Mouse (Mus musculus) CH12.LX (cell line): ENCODE results near the gene Errfi1.

Experiments
- CHD2 ChIP-seq: IDR thresholded peaks from 2 replicates; pipeline ENCODE4 v1.6.1; 2011; ENCODE audit warnings: low read length, improper control_type of control experiment
- CTCF ChIP-seq, 2 experiments: IDR thresholded peaks in 1 of 2; conservative IDR thresholded peaks in 1 of 2; 2 replicates each; pipeline ENCODE4 v1.5.1; 2011 to 2012; ENCODE audit warnings: low read depth in 2 of 2, low read length in 2 of 2, improper control_type of control experiment in 1 of 2, inconsistent platforms in 1 of 2, mild to moderate bottlenecking in 1 of 2, moderate library complexity in 1 of 2
- EP300 ChIP-seq: IDR thresholded peaks from 2 replicates; pipeline ENCODE4 v1.6.1; 2011; ENCODE audit warnings: low read length, improper control_type of control experiment
- HCFC1 ChIP-seq: IDR thresholded peaks from 2 replicates; pipeline ENCODE4 v1.6.1; 2012; ENCODE audit warnings: low read depth, mild to moderate bottlenecking, inconsistent platforms, low read length, improper control_type of control experiment
- POLR2A ChIP-seq: IDR thresholded peaks from 2 replicates; pipeline ENCODE4 v1.6.1; 2011; ENCODE audit warnings: low read depth, mild to moderate bottlenecking, improper control_type of control experiment, low read length
- SIN3A ChIP-seq: IDR thresholded peaks from 2 replicates; pipeline ENCODE4 v1.6.1; 2012; ENCODE audit warnings: low read length, improper control_type of control experiment, inconsistent platforms
- UBTF ChIP-seq: IDR thresholded peaks from 2 replicates; pipeline ENCODE4 v1.6.1; 2012; ENCODE audit warnings: low read depth, mild to moderate bottlenecking, inconsistent platforms, low read length, improper control_type of control experiment, moderate library complexity
- ZKSCAN1 ChIP-seq: IDR thresholded peaks from 2 replicates; pipeline ENCODE4 v1.6.1; 2012; ENCODE audit warnings: low read depth, inconsistent platforms, low read length, improper control_type of control experiment, borderline replicate concordance

DNA sequence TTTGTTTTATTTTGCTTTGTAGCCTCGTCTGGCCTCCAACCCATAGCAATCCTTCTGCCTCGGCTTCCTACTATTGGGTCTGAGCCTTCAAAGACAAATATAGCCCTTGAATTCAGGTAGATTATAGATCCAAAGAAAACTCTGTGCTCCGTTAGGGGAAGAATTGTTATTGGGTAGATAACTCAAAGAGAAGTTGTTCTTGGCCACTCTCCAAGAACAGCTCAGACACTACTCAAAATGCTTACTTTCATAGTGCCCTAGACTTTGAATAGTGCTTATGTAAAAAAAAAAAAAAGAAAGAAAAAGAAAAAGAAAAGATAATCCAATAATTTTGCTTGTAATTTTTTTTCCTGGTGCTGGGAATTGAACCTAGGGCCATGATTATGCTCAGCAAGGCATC, 22.4 kb upstream of the Errfi1 start:
- TF ChIP-seq ZKSCAN1: no peak
- no peak for TF ChIP-seq CTCF (conservative IDR thresholded peaks at IDR 0.05 in 1 of 2, IDR thresholded peaks at IDR 0.05 in 1 of 2; ENCODE audit: low read depth in 2 of 2, low read length in 2 of 2)
- no peak for TF ChIP-seq EP300
- no peak for TF ChIP-seq POLR2A
- TF ChIP-seq UBTF: no peak
- no peak for TF ChIP-seq SIN3A
- TF ChIP-seq CHD2: no peak
- no peak for TF ChIP-seq HCFC1
